Mouse (Mus musculus): Measurements from ENCODE around the gene Psmd2.

The Psmd2 gene

DNA sequence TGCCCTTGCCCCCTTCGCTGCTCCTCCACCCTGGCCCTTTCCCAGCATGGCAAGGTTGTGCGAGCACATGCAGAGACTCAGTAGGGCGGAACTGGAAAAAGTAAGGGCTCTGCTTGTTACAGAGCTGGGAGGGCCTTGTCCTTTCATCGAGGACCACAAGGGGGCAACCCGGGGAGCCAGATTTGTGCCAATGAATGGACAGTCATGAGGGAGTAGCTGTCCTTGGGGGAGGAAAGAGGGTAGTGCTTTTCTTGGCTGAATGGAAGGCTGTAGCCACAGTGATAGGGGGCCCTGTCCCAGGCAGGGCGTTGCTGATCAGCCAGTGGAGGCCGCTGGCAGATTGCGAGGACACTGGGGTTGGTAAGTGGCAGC lies 51.1 kb downstream of the Psmd2 start:
- DNase-seq (ENCODE audit: low read depth) = peak; percentile 58

DNA sequence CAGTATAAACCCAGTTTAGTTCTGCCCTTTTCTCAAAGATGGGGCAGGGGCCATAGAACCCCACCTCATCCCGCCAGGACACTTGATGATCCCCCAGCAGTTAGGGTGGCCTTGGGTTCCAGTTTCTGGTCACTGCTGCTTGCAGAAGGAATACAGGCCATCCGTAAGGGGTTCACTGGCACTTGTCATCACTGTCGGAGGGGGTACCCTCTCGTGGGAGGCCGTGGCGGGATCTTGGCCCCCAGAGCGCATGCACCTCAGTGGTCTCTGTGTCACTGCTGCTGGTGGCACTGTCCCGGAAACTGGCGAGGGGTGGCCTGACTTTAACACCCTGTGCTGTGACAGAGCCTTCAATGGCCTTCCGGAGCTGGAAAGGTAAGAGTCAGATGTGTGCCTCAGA lies 51.6 kb downstream of the Psmd2 start:
- no peak for DNase-seq (ENCODE audit: low read depth)

DNA sequence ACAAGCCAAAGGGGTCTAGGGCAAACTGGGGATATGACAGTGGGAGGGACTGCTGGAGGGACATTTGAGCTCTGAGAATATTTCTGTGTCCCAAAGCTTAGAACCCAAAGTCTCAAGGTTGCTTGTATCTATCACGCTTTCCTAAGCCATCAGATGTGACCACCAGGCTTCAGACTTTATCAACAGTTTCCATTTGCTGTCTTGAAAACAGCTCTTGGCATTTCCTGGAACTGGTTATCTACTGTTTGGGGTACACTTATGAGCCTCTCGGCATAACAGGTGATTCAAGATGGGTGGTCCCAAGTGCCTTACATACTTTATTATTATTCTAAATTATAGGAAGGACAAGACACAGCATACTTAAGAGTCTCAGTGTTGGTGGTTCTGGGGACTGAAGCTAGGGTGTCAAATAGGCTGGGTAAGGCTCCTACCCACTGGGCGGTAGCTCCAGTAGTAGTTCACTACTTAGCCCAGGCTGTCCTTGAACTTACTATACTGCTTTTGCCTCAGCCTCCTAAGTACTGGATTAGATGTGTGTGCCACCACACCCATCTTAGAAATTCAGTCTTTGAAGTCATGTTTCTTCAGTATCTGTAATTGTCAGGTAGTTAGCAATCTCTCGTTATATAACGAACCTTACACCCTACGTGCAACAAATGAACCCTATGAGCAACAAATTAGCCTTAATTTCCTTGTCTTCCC lies 52.4 kb downstream of the Psmd2 start:
- no peak for DNase-seq (ENCODE audit: low read depth)

DNA sequence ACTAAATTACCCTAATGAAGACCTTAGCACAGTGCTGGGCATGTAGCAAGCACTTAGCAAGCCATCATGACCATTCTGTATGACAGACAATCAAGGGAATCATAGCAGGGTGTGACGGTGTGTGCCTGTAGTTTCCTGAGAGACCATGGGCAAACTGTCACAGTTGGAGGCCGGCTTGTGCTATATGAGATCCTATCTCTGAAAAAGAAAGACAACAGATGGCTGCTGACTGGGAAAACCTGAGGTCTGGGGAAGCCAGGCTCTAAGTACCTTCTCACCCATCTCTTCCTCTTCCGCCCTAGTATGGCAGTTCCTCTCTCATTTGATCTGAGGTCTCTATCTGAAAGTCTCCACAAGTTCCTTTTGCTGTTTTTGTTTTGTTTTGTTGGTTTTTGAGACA lies 54.3 kb downstream of the Psmd2 start:
- no peak for DNase-seq (ENCODE audit: low read depth)

DNA sequence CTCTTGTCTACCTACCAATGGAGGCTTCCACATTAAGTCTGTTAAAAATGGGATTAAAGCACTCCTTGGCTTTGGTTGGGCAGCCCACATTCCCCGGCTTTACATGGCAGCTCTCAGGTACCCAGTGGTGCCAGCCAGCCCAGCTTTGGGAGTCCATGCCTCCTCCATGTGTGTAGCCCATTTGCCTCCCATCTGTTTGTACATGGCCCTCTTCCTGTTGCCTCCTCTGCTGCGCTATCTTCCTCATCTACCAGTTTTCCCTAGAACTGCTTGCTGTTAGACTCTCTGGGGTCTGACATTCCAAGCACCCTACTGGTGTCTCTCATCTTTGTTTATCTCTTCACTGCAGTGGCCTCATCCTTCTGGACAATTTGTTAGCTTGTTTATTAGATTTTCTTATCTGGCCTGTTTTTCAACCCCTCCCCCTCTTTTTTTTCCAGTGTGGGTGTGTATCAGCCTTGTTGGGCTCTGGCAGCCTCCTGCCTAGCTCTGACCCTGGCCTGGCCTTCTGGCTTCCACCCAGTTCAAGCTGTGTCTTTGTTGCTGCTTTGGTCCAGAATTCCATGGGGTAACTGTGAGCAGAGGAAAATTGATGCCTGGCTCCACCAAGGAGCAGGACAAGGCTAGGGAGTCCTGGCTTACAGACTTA lies 55.1 kb downstream of the Psmd2 start:
- no peak for DNase-seq (ENCODE audit: low read depth)

DNA sequence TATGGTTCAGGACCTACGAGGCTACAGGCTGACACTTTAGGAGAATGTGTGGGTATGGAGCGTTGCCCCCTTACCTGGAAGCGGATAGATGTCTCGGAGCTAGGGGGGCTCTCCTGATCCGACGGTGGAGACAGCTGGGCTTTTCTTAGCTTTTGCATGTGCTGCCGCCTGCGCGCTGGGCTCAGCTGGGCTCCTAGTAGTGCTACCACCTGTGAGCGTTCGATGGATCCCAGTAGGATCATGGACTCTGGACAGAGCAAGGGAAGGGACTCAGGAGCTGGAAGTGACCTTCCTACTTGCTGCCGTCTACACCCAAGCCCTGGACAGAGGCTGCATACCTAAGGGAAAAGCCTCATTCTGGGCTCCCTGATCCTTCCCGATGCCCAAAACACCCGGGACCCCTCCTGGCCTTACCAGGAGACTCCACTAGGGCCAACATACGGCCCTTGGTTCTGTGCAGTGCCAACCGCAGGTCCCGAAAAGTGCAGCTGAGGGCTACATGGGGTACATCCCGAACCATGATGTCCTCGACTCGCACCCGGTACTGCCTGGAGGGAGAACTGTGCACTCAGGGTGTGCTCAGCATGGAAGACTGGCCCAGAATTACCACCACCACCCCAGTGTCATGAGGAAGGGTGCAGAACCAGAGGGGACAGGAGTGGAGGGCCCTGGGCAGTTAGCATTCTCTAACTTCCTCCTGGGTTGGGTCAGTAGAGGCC lies 56.9 kb downstream of the Psmd2 start:
- no peak for DNase-seq (ENCODE audit: low read depth)

DNA sequence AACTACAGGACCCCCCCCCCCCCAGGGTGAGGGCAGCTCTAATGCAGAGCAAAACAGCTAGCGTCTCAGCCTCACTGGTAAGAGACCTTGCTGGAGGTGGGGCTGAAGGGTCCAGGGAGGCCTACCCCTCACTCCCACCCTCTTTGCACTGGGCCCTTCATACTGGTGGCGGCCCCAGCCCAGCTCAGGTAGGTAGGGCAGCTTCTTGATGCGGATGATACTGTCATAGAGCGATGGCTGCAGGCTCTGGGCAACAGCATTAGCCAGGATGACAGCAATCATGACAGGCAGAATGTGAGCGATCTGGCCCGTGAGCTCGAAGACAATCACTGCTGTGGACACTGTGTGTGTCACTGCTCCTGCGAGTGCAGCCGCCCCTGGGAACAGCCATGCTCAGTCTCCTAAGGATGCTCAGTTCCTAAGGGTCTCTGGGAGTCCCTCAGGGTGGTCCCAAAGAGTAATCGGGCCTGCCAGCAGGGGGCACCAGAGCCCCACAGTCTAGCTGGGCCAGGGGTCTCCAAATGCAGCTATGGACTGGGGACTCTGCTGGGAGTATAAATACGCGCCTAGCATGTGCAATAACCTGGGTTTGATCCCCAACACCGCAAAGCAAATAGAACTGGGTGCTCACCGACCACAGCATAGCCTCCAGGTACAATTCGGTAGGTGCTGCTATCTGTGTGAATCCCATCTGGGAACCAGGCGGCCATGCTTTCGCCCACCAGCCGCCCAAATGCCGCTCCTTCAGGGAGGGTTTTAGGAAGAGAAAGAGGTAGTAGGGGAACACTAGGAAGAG lies 57.7 kb downstream of the Psmd2 start:
- DNase-seq (ENCODE audit: low read depth) = no peak

DNA sequence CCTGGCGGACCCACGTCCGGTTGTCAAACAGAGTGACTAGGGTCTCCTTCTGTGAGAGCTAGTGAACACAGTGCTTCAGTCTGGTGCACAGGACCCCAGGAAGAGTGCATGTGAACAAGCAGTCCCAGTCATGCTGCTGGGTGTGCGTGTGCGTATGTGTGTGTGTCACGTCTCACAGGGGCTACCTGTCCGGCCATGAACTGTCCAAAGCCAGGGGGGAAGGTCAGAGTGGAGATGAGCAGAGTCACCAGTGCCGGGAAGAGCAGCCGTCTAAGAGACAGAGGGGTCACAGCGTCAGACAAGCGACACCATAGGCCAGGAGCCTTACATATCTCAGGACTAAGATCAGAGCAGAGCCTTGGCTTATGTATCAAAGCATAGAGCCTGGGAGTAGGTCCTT lies 58.9 kb downstream of the Psmd2 start:
- DNase-seq (ENCODE audit: low read depth) = no peak

DNA sequence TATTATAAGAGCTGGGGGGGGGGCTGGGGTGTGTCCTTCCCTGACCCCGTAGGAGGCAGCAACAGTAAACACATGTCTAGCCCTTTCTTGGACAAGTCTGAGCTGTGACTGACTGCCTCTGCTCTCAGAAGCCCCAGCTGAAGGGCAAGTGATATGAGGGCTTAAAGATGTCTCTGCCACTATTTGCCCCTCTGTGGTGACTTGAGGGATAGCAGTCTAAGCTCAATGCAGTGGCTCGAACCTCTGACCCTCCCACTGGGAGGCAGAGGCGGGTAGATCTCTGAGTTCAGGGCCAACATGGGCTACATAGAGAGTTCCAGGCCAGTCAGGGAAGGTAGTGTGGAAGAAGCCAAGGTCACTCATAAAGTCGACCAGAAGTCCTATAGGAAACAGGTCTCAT lies 59.4 kb downstream of the Psmd2 start:
- DNase-seq (ENCODE audit: low read depth) = no peak

DNA sequence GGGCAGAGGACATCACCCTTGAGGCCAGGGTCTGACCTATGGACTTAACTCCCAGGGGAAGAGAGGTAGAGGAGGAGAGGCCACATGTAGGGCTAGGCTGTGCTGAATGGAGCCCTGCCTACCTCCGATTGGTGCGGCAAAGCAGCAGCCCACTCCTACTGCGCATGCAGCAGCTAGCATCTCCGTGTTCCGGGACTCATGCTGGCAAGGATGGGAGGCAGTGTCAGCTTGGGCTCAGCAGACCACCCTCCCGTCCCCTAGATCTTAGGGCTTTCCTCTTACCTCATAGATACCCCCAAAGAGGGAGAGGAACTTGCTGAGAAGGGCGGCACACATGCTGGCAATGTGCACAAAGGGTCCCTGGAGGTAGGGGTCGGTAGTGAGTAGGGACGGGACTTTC lies 60.7 kb downstream of the Psmd2 start:
- no peak for DNase-seq (ENCODE audit: low read depth)

DNA sequence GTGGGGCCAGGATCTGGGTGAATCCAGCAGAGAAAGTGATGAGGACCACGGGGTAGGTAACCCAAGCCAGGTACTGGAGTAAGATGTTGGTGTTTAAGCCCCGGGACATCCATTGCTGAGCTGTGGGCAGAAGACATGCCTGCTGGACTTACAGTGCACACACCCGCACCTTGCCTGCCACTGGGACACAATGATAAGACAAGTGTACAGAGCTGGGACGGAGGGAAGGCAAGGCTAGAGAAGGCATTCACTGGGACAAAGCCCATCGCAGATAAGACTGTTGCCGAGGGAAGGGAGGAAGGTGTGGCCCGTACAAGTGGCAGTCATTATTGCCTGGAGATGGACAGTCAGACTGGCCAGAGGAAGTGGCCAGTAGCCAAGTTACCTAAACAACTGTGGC lies 61.4 kb downstream of the Psmd2 start:
- DNase-seq (ENCODE audit: low read depth) = no peak
